Mouse (Mus musculus): ENCODE data around the gene AB124611. TPM values are rescaled to one million over a fixed set of nuclear protein-coding genes. Genes with fewer than 3 reads are reported as not detected.
A peak's percentile ranks its signal among the peaks of the same experiment; 100 is the strongest.
"Not testable (repeated sequence)": the region's sequence is repeated elsewhere in the genome, so short reads cannot be mapped to it uniquely, and the experiment has no call there.

Gene AB124611
- polyA plus RNA-seq, 1 experiment from 2014 or later = 3.6 TPM

- Histone ChIP-seq H3K36me3 (peaks cover 5% of the 10 kb centered on the region; the same call in 1 of the 2 replicates), H3K27ac (no peak overlapping the region), H3K4me3 (no peak overlapping the region), H3K9ac (no peak overlapping the region), H3K4me2 (no peak overlapping the region), H3K4me1 (no peaks in the 10 kb centered on the region), H3K9me3 (no peaks in the 10 kb centered on the region), H3K27me3 (no peaks in the 10 kb centered on the region)
- WGBS = 83% methylated on average over 3 of the region's 3 CpGs
- ATAC-seq (ENCODE audit: insufficient number of reproducible peaks, low FRiP score, low TSS enrichment, low read depth) = 0 out of 2 replicates have a peak, but pooled peaks have one; percentile 16
Measured at GRCm38 (mm10) chr9:21526634-21526944, 613 bp downstream of the AB124611 start.

DNA sequence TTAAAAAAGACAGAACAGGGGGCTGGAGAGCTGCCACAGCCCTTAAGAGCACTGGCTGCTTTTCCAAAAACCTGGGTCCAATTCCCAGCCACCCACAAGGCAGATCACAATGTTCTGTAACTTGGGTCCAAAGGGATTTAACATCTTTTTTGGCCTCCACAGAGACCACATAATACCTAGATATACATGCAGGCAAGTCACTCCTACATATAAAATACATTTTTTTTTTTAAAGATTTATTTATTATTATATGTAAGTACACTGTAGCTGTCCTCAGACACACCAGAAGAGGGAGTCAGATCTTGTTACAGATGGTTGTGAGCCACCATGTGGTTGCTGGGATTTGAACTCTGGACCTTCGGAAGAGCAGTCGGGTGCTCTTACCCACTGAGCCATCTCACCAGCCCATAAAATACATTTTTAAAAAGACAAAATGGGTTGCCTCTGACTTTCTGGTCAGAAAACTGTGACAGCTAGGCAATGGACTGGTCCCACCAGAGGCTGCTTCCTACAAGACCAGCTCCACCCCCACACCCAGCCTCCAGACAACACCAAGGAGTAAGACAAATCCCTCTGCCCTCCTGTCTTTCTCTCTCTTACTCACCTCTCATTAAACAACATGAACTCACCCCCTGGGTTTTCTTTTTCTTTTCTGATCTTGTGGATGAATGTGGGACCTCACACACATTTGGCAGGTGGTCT is 1.3 kb downstream of the AB124611 start:
- no peak overlapping the region for H3K9ac ChIP-seq
- 91% methylated on average over 2 of the region's 2 CpGs for WGBS
- no peak overlapping the region for H3K4me3 ChIP-seq
- H3K27ac ChIP-seq = no peak overlapping the region
- H3K27me3 ChIP-seq = no peaks in the 10 kb centered on the region
- H3K4me2 ChIP-seq = no peak overlapping the region
- no peaks in the 10 kb centered on the region for H3K9me3 ChIP-seq
- peaks cover 5% of the 10 kb centered on the region; the same call in 1 of the 2 replicates for H3K36me3 ChIP-seq
- H3K4me1 ChIP-seq = no peaks in the 10 kb centered on the region
- ATAC-seq (ENCODE audit: insufficient number of reproducible peaks, low FRiP score, low TSS enrichment, low read depth) = no peak

DNA sequence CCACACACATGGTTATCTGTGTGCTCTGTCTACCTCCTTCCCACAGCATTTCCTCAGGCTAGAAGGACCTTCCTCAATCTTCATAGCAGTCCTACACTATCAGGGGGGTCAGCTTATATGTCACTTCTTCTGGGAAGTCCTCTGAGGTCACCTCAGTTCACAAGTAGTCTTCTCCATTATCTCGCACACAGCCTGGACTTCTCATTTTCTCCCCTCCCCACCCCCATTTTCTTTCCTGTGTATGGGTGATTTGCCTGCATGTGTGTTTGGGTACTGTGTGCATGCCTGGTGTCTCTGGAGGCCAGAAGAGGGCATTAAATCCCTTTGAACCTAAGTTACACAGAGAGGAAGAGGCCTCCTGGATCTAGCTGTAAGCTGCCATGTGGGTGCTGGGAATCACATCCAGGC is 1.9 kb downstream of the AB124611 start:
- ATAC-seq (ENCODE audit: insufficient number of reproducible peaks, low FRiP score, low TSS enrichment, low read depth) = no peak
- Histone ChIP-seq H3K4me1 (no peaks in the 10 kb centered on the region), H3K4me2 (no peak overlapping the region), H3K4me3 (no peak overlapping the region), H3K27me3 (no peaks in the 10 kb centered on the region), H3K36me3 (peaks cover 5% of the 10 kb centered on the region; the same call in 1 of the 2 replicates), H3K27ac (no peak overlapping the region), H3K9ac (no peak overlapping the region), H3K9me3 (no peaks in the 10 kb centered on the region)
- 71% methylated on average over 1 of the region's 1 CpGs for WGBS

GRCm38 (mm10) chr9:21536501-21536900 is 10.5 kb downstream of the AB124611 start:
- Histone ChIP-seq H3K4me2 (no peak overlapping the region), H3K4me3 (no peak overlapping the region), H3K9ac (no peak overlapping the region), H3K36me3 (no peaks in the 10 kb centered on the region), H3K27me3 (no peaks in the 10 kb centered on the region), H3K9me3 (no peaks in the 10 kb centered on the region), H3K4me1 (no peaks in the 10 kb centered on the region), H3K27ac (no peak overlapping the region)
- WGBS = 93% methylated on average over 14 of the region's 14 CpGs
- ATAC-seq (ENCODE audit: insufficient number of reproducible peaks, low FRiP score, low TSS enrichment, low read depth) = no peak

DNA sequence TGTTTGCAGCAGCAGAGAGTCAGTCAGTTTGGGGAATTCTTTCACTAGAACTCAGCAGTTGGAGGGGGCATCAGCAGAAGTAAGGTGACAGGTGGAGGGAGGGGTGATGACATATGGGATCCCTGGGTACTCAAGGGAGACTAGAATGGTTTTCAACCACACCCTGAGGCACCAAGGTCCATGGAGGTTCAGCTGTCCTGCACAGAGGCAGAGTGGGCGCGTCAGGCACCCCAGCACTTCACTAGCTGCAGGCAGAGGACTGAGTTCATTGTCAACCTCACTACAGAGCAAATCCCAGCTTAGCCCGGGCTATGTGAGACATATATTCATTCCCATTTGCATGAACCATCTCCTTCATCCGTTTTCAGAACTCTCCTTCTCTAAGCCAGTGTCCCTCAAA is 11.0 kb downstream of the AB124611 start:
- no peak for ATAC-seq (ENCODE audit: insufficient number of reproducible peaks, low FRiP score, low TSS enrichment, low read depth)

GRCm38 (mm10) chr9:21539981-21540753 is 14.2 kb downstream of the AB124611 start:
- Histone ChIP-seq H3K27me3 (no peaks in the 10 kb centered on the region), H3K9me3 (no peaks in the 10 kb centered on the region), H3K4me1 (peaks cover 9% of the 10 kb centered on the region), H3K9ac (no peak overlapping the region), H3K36me3 (no peaks in the 10 kb centered on the region), H3K4me2 (no peak overlapping the region), H3K4me3 (no peak overlapping the region), H3K27ac (no peak overlapping the region)
- ATAC-seq (ENCODE audit: insufficient number of reproducible peaks, low FRiP score, low TSS enrichment, low read depth) = no peak
- WGBS = 74% methylated on average over 7 of the region's 7 CpGs

More for the DNA sequence above, 11.0 kb downstream of the AB124611 start:
- Histone ChIP-seq H3K9me3 (no peaks in the 10 kb centered on the region), H3K4me2 (no peak overlapping the region), H3K4me3 (no peak overlapping the region), H3K27ac (no peak overlapping the region), H3K27me3 (no peaks in the 10 kb centered on the region), H3K36me3 (no peaks in the 10 kb centered on the region), H3K9ac (no peak overlapping the region), H3K4me1 (no peaks in the 10 kb centered on the region)
- 71% methylated on average over 4 of the region's 4 CpGs for WGBS

- H3K4me1 ChIP-seq = peaks cover 12% of the 10 kb centered on the region
- not testable (repeated sequence) for H3K9ac ChIP-seq; H3K27me3 ChIP-seq; H3K27ac ChIP-seq; H3K4me3 ChIP-seq; H3K36me3 ChIP-seq; H3K9me3 ChIP-seq; H3K4me2 ChIP-seq; ATAC-seq (ENCODE audit: insufficient number of reproducible peaks, low FRiP score, low TSS enrichment, low read depth)
- WGBS = 95% methylated on average over 2 of the region's 2 CpGs
Measured at GRCm38 (mm10) chr9:21542001-21542400, 16.0 kb downstream of the AB124611 start.

GRCm38 (mm10) chr9:21545351-21545915 is 19.5 kb downstream of the AB124611 start:
- Histone ChIP-seq H3K4me1 (peaks cover 30% of the 10 kb centered on the region), H3K27ac (peak overlapping the region; percentile 99), H3K36me3 (peaks cover 11% of the 10 kb centered on the region), H3K9ac (peak overlapping the region; percentile 51), H3K9me3 (no peaks in the 10 kb centered on the region), H3K4me3 (peak overlapping the region; percentile 87), H3K4me2 (peak overlapping the region; percentile 66), H3K27me3 (no peaks in the 10 kb centered on the region)
- 6% methylated on average over 9 of the region's 9 CpGs for WGBS
- peak; percentile 76 for ATAC-seq (ENCODE audit: insufficient number of reproducible peaks, low FRiP score, low TSS enrichment, low read depth)

- under 1% methylated on average over 67 of the region's 67 CpGs for WGBS
- H3K9me3 ChIP-seq = no peaks in the 10 kb centered on the region
- H3K4me3 ChIP-seq = peak overlapping the region; percentile 87
- no peaks in the 10 kb centered on the region for H3K27me3 ChIP-seq
- peak overlapping the region; percentile 99 for H3K27ac ChIP-seq
- ATAC-seq (ENCODE audit: insufficient number of reproducible peaks, low FRiP score, low TSS enrichment, low read depth) = peak; percentile 95
- peak overlapping the region; percentile 99 for H3K9ac ChIP-seq
- H3K4me2 ChIP-seq = peak overlapping the region; percentile 66
- peaks cover 17% of the 10 kb centered on the region for H3K36me3 ChIP-seq
- peaks cover 32% of the 10 kb centered on the region for H3K4me1 ChIP-seq
Measured at GRCm38 (mm10) chr9:21545916-21546788, 20.2 kb downstream of the AB124611 start.

- Histone ChIP-seq H3K27ac (peak within 1 kb of the TSS; percentile 99), H3K27me3 (no peaks in the 10 kb centered on the region), H3K9me3 (no peaks in the 10 kb centered on the region), H3K36me3 (peaks cover 20% of the 10 kb centered on the region), H3K9ac (peak within 1 kb of the TSS; percentile 99), H3K4me1 (peaks cover 33% of the 10 kb centered on the region), H3K4me3 (peak within 1 kb of the TSS; percentile 87), H3K4me2 (peak within 1 kb of the TSS; percentile 66)
- WGBS = 0% methylated on average over 42 of the region's 52 CpGs
- ATAC-seq (ENCODE audit: insufficient number of reproducible peaks, low FRiP score, low TSS enrichment, low read depth) = no peak
Measured at GRCm38 (mm10) chr9:21546789-21547074, 20.8 kb downstream of the AB124611 start, which contains the start of gene Carm1. Gene Carm1 (plus strand): TSS chr9:21546894.

GRCm38 (mm10) chr9:21547075-21547941 is 21.3 kb downstream of the AB124611 start:
- ATAC-seq (ENCODE audit: insufficient number of reproducible peaks, low FRiP score, low TSS enrichment, low read depth) = no peak
- H3K4me2 ChIP-seq = peak overlapping the region; percentile 64
- peak overlapping the region; percentile 99 for H3K9ac ChIP-seq
- H3K36me3 ChIP-seq = peaks cover 22% of the 10 kb centered on the region
- H3K27me3 ChIP-seq = no peaks in the 10 kb centered on the region
- H3K4me3 ChIP-seq = peak overlapping the region; percentile 87
- peak overlapping the region; percentile 99 for H3K27ac ChIP-seq
- H3K9me3 ChIP-seq = no peaks in the 10 kb centered on the region
- under 1% methylated on average over 61 of the region's 66 CpGs for WGBS
- peaks cover 33% of the 10 kb centered on the region for H3K4me1 ChIP-seq

Measured in limb, embryonic 15.5 days (tissue).